Mouse (Mus musculus) midbrain, embryonic 13.5 days (tissue): ENCODE results near the gene Ptma. TPM values are rescaled to one million over a fixed set of nuclear protein-coding genes. Genes with fewer than 3 reads are reported as not detected.
A peak's percentile ranks its signal among the peaks of the same experiment; 100 is the strongest.

Experiments
- ATAC-seq: fragments of 200-750 bp; cut with Nextera tagmentation; 2 replicates; pipeline ENCODE4 v1.8.0; 2017; ENCODE audit warnings: mild to moderate bottlenecking, moderate TSS enrichment, moderate library complexity
- H3K27ac ChIP-seq: fragments of 300-500 bp; sonication (generic); 2 replicates; pipeline ENCODE4 v1.5.1; 2015; ENCODE audit warnings: inconsistent platforms, mild to moderate bottlenecking, moderate library complexity
- H3K27me3 ChIP-seq: fragments of 300-500 bp; sonication (generic); 2 replicates; pipeline ENCODE4 v1.6.1; 2015; ENCODE audit warnings: mild to moderate bottlenecking, inconsistent platforms
- H3K36me3 ChIP-seq: fragments of 300-500 bp; sonication (generic); 2 replicates; pipeline ENCODE4 v1.6.1; 2015; ENCODE audit warnings: mild to moderate bottlenecking, inconsistent platforms
- H3K4me1 ChIP-seq: fragments of 300-500 bp; sonication (generic); replicated peaks from 2 replicates; pipeline ENCODE4 v1.6.1; 2015; ENCODE audit warnings: inconsistent platforms
- H3K4me2 ChIP-seq: fragments of 300-500 bp; sonication (generic); replicated peaks from 2 replicates; pipeline ENCODE4 v1.6.1; 2015; ENCODE audit warnings: moderate library complexity, mild to moderate bottlenecking, inconsistent platforms
- H3K4me3 ChIP-seq: fragments of 300-500 bp; sonication (generic); replicated peaks from 2 replicates; pipeline ENCODE4 v1.5.1; 2015; ENCODE audit warnings: mild to moderate bottlenecking, inconsistent platforms
- H3K9ac ChIP-seq: fragments of 300-500 bp; sonication (generic); replicated peaks from 2 replicates; pipeline ENCODE4 v1.6.1; 2015; ENCODE audit warnings: mild to moderate bottlenecking, inconsistent platforms
- H3K9me3 ChIP-seq: fragments of 300-500 bp; sonication (generic); 2 replicates; pipeline ENCODE4 v1.6.1; 2016; ENCODE audit warnings: mild to moderate bottlenecking, inconsistent platforms
- WGBS: fragments of 180-500 bp; shearing (Covaris S2); methylation state at CpG from one replicate; pipeline ENCODE4 v1.1.7; 2015; 5-methylcytosine and 5-hydroxymethylcytosine counted together
- polyA plus RNA-seq: library from polyadenylated mRNA; unstranded; fragments of >200 nt; fragmentation: Nextera tagmentation; extraction: Ambion mirVana; gene quantifications from 2 replicates; pipeline ENCODE4 v1.2.1, GENCODE M21; 2015

Ptma gene
- polyA plus RNA-seq, 1 experiment from 2014 or later, result 2,381 TPM

- Histone ChIP-seq H3K36me3 (peaks cover 13% of the 10 kb centered on the region), H3K4me1 (peaks cover 35% of the 10 kb centered on the region), H3K27ac (peak overlapping the region; percentile 100), H3K9ac (peak overlapping the region; percentile 86), H3K4me3 (peak overlapping the region; percentile 100), H3K27me3 (no peaks in the 10 kb centered on the region), H3K4me2 (peak overlapping the region; percentile 84), H3K9me3 (no peaks in the 10 kb centered on the region)
- ATAC-seq, result peak; percentile 76
- WGBS, result 1% methylated on average over 53 of the region's 53 CpGs
Measured at GRCm38 (mm10) chr1:86524619-86525498, 1.7 kb upstream of the Ptma start.

GRCm38 (mm10) chr1:86525499-86526115, 919 bp upstream of the Ptma start:
- Histone ChIP-seq H3K9me3 (no peaks in the 10 kb centered on the region), H3K4me2 (peak overlapping the region; percentile 84), H3K4me1 (peaks cover 37% of the 10 kb centered on the region), H3K27me3 (no peaks in the 10 kb centered on the region), H3K9ac (peak overlapping the region; percentile 86), H3K27ac (peak overlapping the region; percentile 100), H3K36me3 (peaks cover 14% of the 10 kb centered on the region), H3K4me3 (peak overlapping the region; percentile 100)
- peak; percentile 10 for ATAC-seq
- WGBS, result under 1% methylated on average over 44 of the region's 44 CpGs

GRCm38 (mm10) chr1:86526789-86527598, 468 bp downstream of the Ptma start:
- ATAC-seq, result peak; percentile 3
- Histone ChIP-seq H3K9me3 (no peaks in the 10 kb centered on the region), H3K4me1 (peaks cover 49% of the 10 kb centered on the region), H3K27ac (peak overlapping the region; percentile 100), H3K9ac (peak overlapping the region; percentile 100), H3K36me3 (peaks cover 24% of the 10 kb centered on the region), H3K4me3 (peak overlapping the region; percentile 100), H3K27me3 (no peaks in the 10 kb centered on the region), H3K4me2 (peak overlapping the region; percentile 97)
- WGBS, result under 1% methylated on average over 110 of the region's 111 CpGs

- Histone ChIP-seq H3K9me3 (no peaks in the 10 kb centered on the region), H3K4me1 (peaks cover 49% of the 10 kb centered on the region)
Measured at GRCm38 (mm10) chr1:86527599-86528486, 1.3 kb downstream of the Ptma start.

GRCm38 (mm10) chr1:86528571-86529180, 2.1 kb downstream of the Ptma start:
- Histone ChIP-seq H3K4me1 (peaks cover 49% of the 10 kb centered on the region), H3K4me2 (peak overlapping the region; percentile 97), H3K4me3 (peak overlapping the region; percentile 100), H3K9me3 (no peaks in the 10 kb centered on the region), H3K9ac (peak overlapping the region; percentile 100), H3K36me3 (peaks cover 25% of the 10 kb centered on the region), H3K27me3 (no peaks in the 10 kb centered on the region), H3K27ac (peak overlapping the region; percentile 100)
- under 1% methylated on average over 15 of the region's 15 CpGs for WGBS
- no peak for ATAC-seq

More at GRCm38 (mm10) chr1:86527599-86528486, 1.3 kb downstream of the Ptma start:
- Histone ChIP-seq H3K4me3 (peak overlapping the region; percentile 100), H3K4me2 (peak overlapping the region; percentile 97), H3K27me3 (no peaks in the 10 kb centered on the region), H3K9ac (peak overlapping the region; percentile 100), H3K27ac (peak overlapping the region; percentile 100), H3K36me3 (peaks cover 24% of the 10 kb centered on the region)
- ATAC-seq, result peak; percentile 1; the same call in 1 of the 2 replicates
- under 1% methylated on average over 89 of the region's 89 CpGs for WGBS

- Histone ChIP-seq H3K27ac (no peak overlapping the region), H3K9me3 (no peaks in the 10 kb centered on the region), H3K4me2 (peak overlapping the region; percentile 97), H3K9ac (peak overlapping the region; percentile 100), H3K36me3 (peaks cover 27% of the 10 kb centered on the region), H3K27me3 (no peaks in the 10 kb centered on the region), H3K4me1 (peaks cover 40% of the 10 kb centered on the region), H3K4me3 (peak overlapping the region; percentile 100)
- no peak for ATAC-seq
- WGBS, result 52% methylated on average over 4 of the region's 4 CpGs
Measured at GRCm38 (mm10) chr1:86529590-86529989, 3.1 kb downstream of the Ptma start.

GRCm38 (mm10) chr1:86530871-86531546, 4.5 kb downstream of the Ptma start:
- Histone ChIP-seq H3K4me3 (peak overlapping the region; percentile 17), H3K4me2 (peak overlapping the region; percentile 28), H3K9ac (peak overlapping the region; percentile 52), H3K9me3 (no peaks in the 10 kb centered on the region), H3K4me1 (peaks cover 33% of the 10 kb centered on the region), H3K36me3 (peaks cover 27% of the 10 kb centered on the region), H3K27ac (peak overlapping the region; percentile 69), H3K27me3 (no peaks in the 10 kb centered on the region)
- WGBS, result 13% methylated on average over 4 of the region's 4 CpGs
- ATAC-seq, result no peak

- Histone ChIP-seq H3K4me3 (peak overlapping the region; percentile 17), H3K36me3 (peaks cover 27% of the 10 kb centered on the region), H3K9me3 (no peaks in the 10 kb centered on the region), H3K27me3 (no peaks in the 10 kb centered on the region), H3K27ac (peak overlapping the region; percentile 69), H3K9ac (peak overlapping the region; percentile 24; the same call in 1 of the 2 replicates), H3K4me1 (peaks cover 33% of the 10 kb centered on the region), H3K4me2 (peak overlapping the region; percentile 35)
- WGBS, result 4% methylated on average over 13 of the region's 13 CpGs
- ATAC-seq, result peak; percentile 51
Measured at GRCm38 (mm10) chr1:86531547-86532321, 5.2 kb downstream of the Ptma start.

- WGBS, result 25% methylated on average over 11 of the region's 11 CpGs
- H3K9me3 ChIP-seq, result no peaks in the 10 kb centered on the region
- ATAC-seq, result peak; percentile 62
- peak overlapping the region; percentile 35 for H3K4me2 ChIP-seq
- 0 out of 2 replicates have a peak overlapping the region, but pooled peaks have one; percentile 24 for H3K9ac ChIP-seq
- H3K27ac ChIP-seq, result peak overlapping the region; percentile 69
- peaks cover 27% of the 10 kb centered on the region for H3K36me3 ChIP-seq
- peaks cover 33% of the 10 kb centered on the region for H3K4me1 ChIP-seq
- H3K4me3 ChIP-seq, result peak overlapping the region; percentile 17
- no peaks in the 10 kb centered on the region for H3K27me3 ChIP-seq
Measured at GRCm38 (mm10) chr1:86532362-86533051, 6.0 kb downstream of the Ptma start.
